Mouse (Mus musculus): ENCODE results near the gene Gm4303. TPM values are rescaled to one million over a fixed set of nuclear protein-coding genes. Genes with fewer than 3 reads are reported as not detected.
"Not testable (repeated sequence)": the region's sequence is repeated elsewhere in the genome, so short reads cannot be mapped to it uniquely, and the experiment has no call there.

The Gm4303 gene
- polyA plus RNA-seq (2014; fragmentation: Nextera tagmentation; extraction: Ambion mirVana) = not detected in 2 replicates

DNA sequence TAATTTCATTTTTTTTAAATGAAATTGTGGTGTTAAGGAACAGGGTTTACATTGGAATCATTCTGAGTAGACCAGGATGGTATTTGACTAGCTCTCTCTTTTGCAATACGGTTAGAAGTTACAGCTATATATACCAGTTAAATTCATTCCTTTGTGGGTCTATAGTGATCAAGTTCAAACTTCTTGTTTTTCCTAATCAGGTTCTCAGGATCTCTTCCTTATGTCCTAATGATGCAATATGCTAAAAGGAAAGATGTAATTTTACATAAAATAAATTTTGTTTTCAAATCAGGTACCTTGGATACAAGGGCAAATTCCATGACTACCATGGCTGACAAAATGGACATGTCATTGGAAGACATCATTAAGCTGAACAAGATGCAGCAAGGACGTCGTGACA lies at the start of gene Gm4303:
Gm4303 (plus strand) TSS at position 301 of the 400 bp plus-strand sequence.
- H3K4me3 ChIP-seq (ENCODE audit: low read depth, low read length); DNase-seq; H3K36me3 ChIP-seq (ENCODE audit: insufficient read depth); H3K27me3 ChIP-seq (ENCODE audit: insufficient read depth, low read length); H3K27ac ChIP-seq (ENCODE audit: low read depth); H3K9ac ChIP-seq; H3K4me2 ChIP-seq; ATAC-seq (ENCODE audit: insufficient read depth); H3K9me3 ChIP-seq (ENCODE audit: low read depth, low read length); H3K4me1 ChIP-seq (ENCODE audit: insufficient read depth): not testable (repeated sequence)
- no CpG with 5 or more reads among the region's 3 CpGs for WGBS

DNA sequence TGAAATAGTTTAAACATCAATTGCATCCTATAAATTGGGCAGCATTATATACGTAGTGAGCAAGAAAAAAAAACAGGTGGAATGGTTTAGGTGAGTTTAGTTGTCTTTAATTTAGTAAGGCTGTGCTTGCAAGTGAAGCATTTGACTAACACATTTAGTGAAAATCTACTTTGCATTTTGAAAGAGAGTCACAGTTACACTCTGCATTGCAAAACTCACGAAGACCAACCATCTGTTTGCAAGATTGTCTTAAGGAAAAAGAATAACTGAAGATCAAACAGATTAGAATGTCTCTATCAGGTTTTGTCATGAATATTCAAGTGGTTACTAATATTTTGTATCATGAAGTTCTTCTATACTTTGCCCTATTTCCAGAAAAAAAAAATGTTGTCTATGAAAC lies 49.7 kb upstream of the Gm4303 start:
- no peak for TF ChIP-seq CTCF (IDR thresholded peaks at IDR 0.05; ENCODE audit: low read depth)
- 79% methylated on average over 2 of the region's 2 CpGs for WGBS
- Histone ChIP-seq H3K36me3 (ENCODE audit: insufficient read depth) (no peaks in the 10 kb centered on the region), H3K9me3 (ENCODE audit: low read depth, low read length) (no peaks in the 10 kb centered on the region), H3K4me3 (ENCODE audit: low read depth, low read length) (no peak overlapping the region), H3K27ac (ENCODE audit: low read depth) (no peak overlapping the region), H3K9ac (no peak overlapping the region), H3K27me3 (ENCODE audit: insufficient read depth, low read length) (no peaks in the 10 kb centered on the region), H3K4me2 (no peak overlapping the region), H3K4me1 (ENCODE audit: insufficient read depth) (no peaks in the 10 kb centered on the region)
- DNase-seq (no peak), ATAC-seq (ENCODE audit: insufficient read depth) (no peak)

DNA sequence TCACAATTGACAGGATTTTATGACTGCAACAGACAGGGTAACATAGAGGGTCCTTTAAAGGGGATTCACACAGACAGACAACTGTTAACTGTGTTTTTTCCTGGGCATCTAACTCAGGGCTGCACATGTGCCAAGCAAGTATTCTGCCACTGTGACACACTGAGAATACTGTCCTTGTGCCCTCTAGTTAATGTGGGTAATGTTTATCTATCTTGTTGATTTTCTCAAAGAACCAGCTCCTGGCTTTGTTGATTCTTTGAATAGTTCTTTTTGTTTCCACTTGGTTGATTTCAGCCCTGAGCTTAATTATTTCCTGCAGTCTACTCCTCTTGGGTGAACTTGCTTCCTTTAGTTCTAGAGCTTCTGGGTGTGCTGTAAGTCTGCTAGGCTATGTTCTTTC lies 45.7 kb upstream of the Gm4303 start:
- not testable (repeated sequence) for H3K36me3 ChIP-seq (ENCODE audit: insufficient read depth); H3K9me3 ChIP-seq (ENCODE audit: low read depth, low read length); H3K4me3 ChIP-seq (ENCODE audit: low read depth, low read length); H3K9ac ChIP-seq; ATAC-seq (ENCODE audit: insufficient read depth); DNase-seq; H3K4me2 ChIP-seq; H3K27me3 ChIP-seq (ENCODE audit: insufficient read depth, low read length); H3K27ac ChIP-seq (ENCODE audit: low read depth); H3K4me1 ChIP-seq (ENCODE audit: insufficient read depth)

DNA sequence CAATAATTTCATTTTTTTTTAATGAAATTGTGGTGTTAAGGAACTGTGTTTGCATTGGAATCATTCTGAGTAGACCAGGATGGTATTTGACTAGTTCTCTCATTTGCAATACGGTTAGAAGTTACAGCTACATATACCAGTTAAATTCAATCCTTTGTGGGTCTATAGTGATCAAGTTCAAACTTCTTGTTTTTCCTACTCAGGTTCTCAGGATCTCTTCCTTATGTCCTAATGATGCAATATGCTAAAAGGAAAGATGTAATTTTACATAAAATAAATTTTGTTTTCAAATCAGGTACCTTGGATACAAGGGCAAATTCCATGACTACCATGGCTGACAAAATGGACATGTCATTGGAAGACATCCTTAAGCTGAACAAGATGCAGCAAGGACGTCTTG lies 10.4 kb upstream of the Gm4303 start, which contains the start of gene Gm4301:
Gm4301 (plus strand) TSS at position 301 of the 400 bp plus-strand sequence.
- no CpG with 5 or more reads among the region's 2 CpGs for WGBS
- not testable (repeated sequence) for ATAC-seq (ENCODE audit: insufficient read depth); H3K4me1 ChIP-seq (ENCODE audit: insufficient read depth); H3K27me3 ChIP-seq (ENCODE audit: insufficient read depth, low read length); H3K27ac ChIP-seq (ENCODE audit: low read depth); H3K36me3 ChIP-seq (ENCODE audit: insufficient read depth); H3K9me3 ChIP-seq (ENCODE audit: low read depth, low read length); DNase-seq; H3K4me2 ChIP-seq; H3K9ac ChIP-seq; H3K4me3 ChIP-seq (ENCODE audit: low read depth, low read length)

DNA sequence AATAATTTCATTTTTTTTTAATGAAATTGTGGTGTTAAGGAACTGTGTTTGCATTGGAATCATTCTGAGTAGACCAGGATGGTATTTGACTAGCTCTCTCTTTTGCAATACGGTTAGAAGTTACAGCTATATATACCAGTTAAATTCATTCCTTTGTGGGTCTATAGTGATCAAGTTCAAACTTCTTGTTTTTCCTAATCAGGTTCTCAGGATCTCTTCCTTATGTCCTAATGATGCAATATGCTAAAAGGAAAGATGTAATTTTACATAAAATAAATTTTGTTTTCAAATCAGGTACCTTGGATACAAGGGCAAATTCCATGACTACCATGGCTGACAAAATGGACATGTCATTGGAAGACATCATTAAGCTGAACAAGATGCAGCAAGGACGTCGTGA lies 5.2 kb upstream of the Gm4303 start, which contains the start of gene Gm4302:
Gm4302 (plus strand) TSS at position 301 of the 400 bp plus-strand sequence.
- not testable (repeated sequence) for ATAC-seq (ENCODE audit: insufficient read depth); H3K36me3 ChIP-seq (ENCODE audit: insufficient read depth); H3K27me3 ChIP-seq (ENCODE audit: insufficient read depth, low read length); H3K4me3 ChIP-seq (ENCODE audit: low read depth, low read length); DNase-seq; H3K27ac ChIP-seq (ENCODE audit: low read depth); H3K4me2 ChIP-seq; H3K4me1 ChIP-seq (ENCODE audit: insufficient read depth); H3K9ac ChIP-seq; H3K9me3 ChIP-seq (ENCODE audit: low read depth, low read length)
- WGBS = no CpG with 5 or more reads among the region's 3 CpGs

DNA sequence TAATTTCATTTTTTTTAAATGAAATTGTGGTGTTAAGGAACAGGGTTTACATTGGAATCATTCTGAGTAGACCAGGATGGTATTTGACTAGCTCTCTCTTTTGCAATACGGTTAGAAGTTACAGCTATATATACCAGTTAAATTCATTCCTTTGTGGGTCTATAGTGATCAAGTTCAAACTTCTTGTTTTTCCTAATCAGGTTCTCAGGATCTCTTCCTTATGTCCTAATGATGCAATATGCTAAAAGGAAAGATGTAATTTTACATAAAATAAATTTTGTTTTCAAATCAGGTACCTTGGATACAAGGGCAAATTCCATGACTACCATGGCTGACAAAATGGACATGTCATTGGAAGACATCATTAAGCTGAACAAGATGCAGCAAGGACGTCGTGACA lies 5.0 kb downstream of the Gm4303 start, which contains the start of gene Gm4305:
Gm4305 (plus strand) TSS at position 301 of the 400 bp plus-strand sequence.
- H3K4me2 ChIP-seq = not testable (repeated sequence)

DNA sequence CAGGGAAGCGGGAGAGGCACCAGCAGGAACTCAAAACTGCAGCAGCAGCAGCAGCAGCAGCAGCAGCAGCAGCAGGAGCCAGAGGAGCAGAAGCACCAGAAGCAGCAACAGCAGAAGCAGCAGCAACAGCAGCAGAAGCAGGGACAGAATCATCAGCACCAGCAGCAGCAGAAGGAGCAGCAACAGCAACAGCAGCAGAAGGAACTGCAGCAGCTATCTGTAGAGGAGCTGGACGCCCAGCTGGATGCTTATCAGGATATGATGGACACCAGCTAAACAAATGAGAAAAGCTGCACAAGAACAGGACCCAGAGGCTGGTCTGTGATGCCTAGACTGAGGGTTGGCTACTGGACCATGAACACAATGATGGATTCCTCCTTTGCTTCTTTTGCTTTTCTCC lies 11.1 kb downstream of the Gm4303 start:
- WGBS = 58% methylated on average over 2 of the region's 2 CpGs

More for the DNA sequence above, 5.0 kb downstream of the Gm4303 start, which contains the start of gene Gm4305:
- not testable (repeated sequence) for H3K36me3 ChIP-seq (ENCODE audit: insufficient read depth); H3K27ac ChIP-seq (ENCODE audit: low read depth); ATAC-seq (ENCODE audit: insufficient read depth); H3K9me3 ChIP-seq (ENCODE audit: low read depth, low read length); H3K27me3 ChIP-seq (ENCODE audit: insufficient read depth, low read length); H3K4me1 ChIP-seq (ENCODE audit: insufficient read depth); H3K9ac ChIP-seq; DNase-seq; H3K4me3 ChIP-seq (ENCODE audit: low read depth, low read length)
- no CpG with 5 or more reads among the region's 3 CpGs for WGBS

DNA sequence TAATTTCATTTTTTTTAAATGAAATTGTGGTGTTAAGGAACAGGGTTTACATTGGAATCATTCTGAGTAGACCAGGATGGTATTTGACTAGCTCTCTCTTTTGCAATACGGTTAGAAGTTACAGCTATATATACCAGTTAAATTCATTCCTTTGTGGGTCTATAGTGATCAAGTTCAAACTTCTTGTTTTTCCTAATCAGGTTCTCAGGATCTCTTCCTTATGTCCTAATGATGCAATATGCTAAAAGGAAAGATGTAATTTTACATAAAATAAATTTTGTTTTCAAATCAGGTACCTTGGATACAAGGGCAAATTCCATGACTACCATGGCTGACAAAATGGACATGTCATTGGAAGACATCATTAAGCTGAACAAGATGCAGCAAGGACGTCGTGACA lies 15.3 kb downstream of the Gm4303 start, which contains the start of gene Gm4307:
Gm4307 (plus strand) TSS at position 301 of the 400 bp plus-strand sequence.
- not testable (repeated sequence) for DNase-seq; ATAC-seq (ENCODE audit: insufficient read depth); H3K4me1 ChIP-seq (ENCODE audit: insufficient read depth)

More for the DNA sequence above, 11.1 kb downstream of the Gm4303 start:
- H3K4me3 ChIP-seq (ENCODE audit: low read depth, low read length); H3K4me2 ChIP-seq; DNase-seq; ATAC-seq (ENCODE audit: insufficient read depth); H3K27me3 ChIP-seq (ENCODE audit: insufficient read depth, low read length); H3K27ac ChIP-seq (ENCODE audit: low read depth); H3K4me1 ChIP-seq (ENCODE audit: insufficient read depth); H3K9ac ChIP-seq; H3K9me3 ChIP-seq (ENCODE audit: low read depth, low read length); H3K36me3 ChIP-seq (ENCODE audit: insufficient read depth): not testable (repeated sequence)

DNA sequence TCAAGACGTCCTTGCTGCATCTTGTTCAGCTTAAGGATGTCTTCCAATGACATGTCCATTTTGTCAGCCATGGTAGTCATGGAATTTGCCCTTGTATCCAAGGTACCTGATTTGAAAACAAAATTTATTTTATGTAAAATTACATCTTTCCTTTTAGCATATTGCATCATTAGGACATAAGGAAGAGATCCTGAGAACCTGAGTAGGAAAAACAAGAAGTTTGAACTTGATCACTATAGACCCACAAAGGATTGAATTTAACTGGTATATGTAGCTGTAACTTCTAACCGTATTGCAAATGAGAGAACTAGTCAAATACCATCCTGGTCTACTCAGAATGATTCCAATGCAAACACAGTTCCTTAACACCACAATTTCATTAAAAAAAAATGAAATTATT lies 36.7 kb downstream of the Gm4303 start, which contains the start of gene Gm4312:
Gm4312 (minus strand) TSS at position 101 of the 400 bp plus-strand sequence.
- not testable (repeated sequence) for H3K4me2 ChIP-seq; ATAC-seq (ENCODE audit: insufficient read depth)
- WGBS = no CpG with 5 or more reads among the region's 2 CpGs

More for the DNA sequence above, 15.3 kb downstream of the Gm4303 start, which contains the start of gene Gm4307:
- H3K9me3 ChIP-seq (ENCODE audit: low read depth, low read length); H3K4me2 ChIP-seq; H3K4me3 ChIP-seq (ENCODE audit: low read depth, low read length); H3K27me3 ChIP-seq (ENCODE audit: insufficient read depth, low read length); H3K27ac ChIP-seq (ENCODE audit: low read depth); H3K36me3 ChIP-seq (ENCODE audit: insufficient read depth); H3K9ac ChIP-seq: not testable (repeated sequence)
- WGBS = no CpG with 5 or more reads among the region's 3 CpGs

More for the DNA sequence above, 36.7 kb downstream of the Gm4303 start, which contains the start of gene Gm4312:
- not testable (repeated sequence) for H3K27me3 ChIP-seq (ENCODE audit: insufficient read depth, low read length); DNase-seq; H3K4me3 ChIP-seq (ENCODE audit: low read depth, low read length); H3K27ac ChIP-seq (ENCODE audit: low read depth); H3K4me1 ChIP-seq (ENCODE audit: insufficient read depth); H3K9ac ChIP-seq; H3K36me3 ChIP-seq (ENCODE audit: insufficient read depth); H3K9me3 ChIP-seq (ENCODE audit: low read depth, low read length)

All from lung, embryonic 14.5 days (tissue).